Mouse (Mus musculus) adrenal gland, postnatal 4 days (tissue): ENCODE measurements around the gene Ppif. TPM values are rescaled to one million over a fixed set of nuclear protein-coding genes. Genes with fewer than 3 reads are reported as not detected.

Experiments used
- DNase-seq, 2 experiments: peaks; one replicate each; pipeline ENCODE4 v3.0.0; 2021 to 2022; ENCODE audit warnings: low spot score in 2 of 2, mixed read lengths in 2 of 2
- total RNA-seq, 2 experiments: library from RNA; stranded (reverse); gene quantifications; 2 replicates each; pipeline ENCODE4 v1.2.3; 2021

Gene Ppif
- total RNA-seq, 2 experiments from 2014 or later: 35.2 to 38.8 TPM

GRCm38 (mm10) chr14:25734736-25735716 lies 41.1 kb downstream of the Ppif start:
- no peak for DNase-seq

DNA sequence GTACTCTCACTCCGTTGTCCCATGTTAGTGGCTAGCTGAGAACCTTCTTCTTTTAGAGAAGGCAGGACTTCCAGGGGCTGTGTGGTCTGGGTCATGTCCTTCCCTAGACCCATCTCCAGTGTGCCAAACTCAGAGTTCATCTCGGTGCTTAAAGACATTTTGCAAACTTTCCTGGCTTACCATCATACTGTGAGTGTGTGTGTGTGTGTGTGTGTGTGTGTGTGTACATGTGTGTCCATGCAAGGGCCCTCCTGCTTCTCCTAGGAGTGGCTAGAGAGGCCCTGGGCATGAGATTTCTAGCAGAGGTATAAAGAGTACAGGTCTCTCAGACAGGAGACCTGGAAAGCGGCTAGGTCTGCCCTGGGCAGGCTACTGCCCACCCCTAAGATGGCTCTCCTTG lies 42.2 kb downstream of the Ppif start:
- no peak for DNase-seq

DNA sequence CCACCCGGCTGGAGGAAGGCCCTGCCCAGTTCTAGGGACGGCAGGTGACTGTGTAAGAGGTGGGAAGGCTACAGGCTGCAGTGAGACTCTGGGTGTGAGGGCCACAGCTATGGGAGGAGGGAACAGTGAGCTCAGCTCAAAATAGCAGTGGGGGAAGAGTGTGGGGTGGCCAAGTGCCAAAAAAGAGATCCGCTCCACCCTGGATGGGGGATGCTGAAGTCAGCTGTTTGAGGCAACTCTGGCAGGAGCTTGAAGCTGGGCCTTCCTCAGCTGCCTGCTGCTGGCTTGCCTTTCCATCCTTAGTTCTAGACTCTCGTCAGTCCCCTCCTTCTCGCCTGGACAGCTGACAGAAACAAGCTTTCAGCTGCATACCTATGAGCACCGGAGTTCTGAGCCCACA lies 42.6 kb downstream of the Ppif start:
- no peak for DNase-seq

- DNase-seq: no peak
Measured at GRCm38 (mm10) chr14:25738591-25739001, 44.6 kb downstream of the Ppif start.

GRCm38 (mm10) chr14:25739957-25740565 lies 46.1 kb downstream of the Ppif start:
- no peak for DNase-seq

- DNase-seq: no peak
Measured at GRCm38 (mm10) chr14:25741211-25741610, 47.3 kb downstream of the Ppif start.

GRCm38 (mm10) chr14:25741840-25742367 lies 48.0 kb downstream of the Ppif start:
- no peak for DNase-seq

DNA sequence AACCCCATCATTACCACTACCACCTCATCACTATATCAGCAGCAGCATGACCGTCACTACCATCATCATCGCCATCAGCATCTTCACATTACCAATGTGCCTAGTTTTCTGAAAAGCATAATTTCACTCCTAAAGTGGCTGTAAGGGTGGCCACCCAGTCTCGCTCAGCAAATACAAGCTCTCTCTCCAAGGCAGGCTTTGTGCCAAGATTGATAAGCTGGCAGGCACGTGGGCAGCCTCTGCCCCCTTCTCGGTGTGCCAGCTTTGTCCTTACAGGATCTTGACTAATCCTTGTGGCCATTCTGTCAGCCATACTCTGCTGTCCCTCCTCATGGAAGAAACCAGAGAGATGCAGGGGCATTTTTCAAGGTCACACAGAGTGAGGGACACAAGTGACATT lies 49.0 kb downstream of the Ppif start:
- no peak for DNase-seq

DNA sequence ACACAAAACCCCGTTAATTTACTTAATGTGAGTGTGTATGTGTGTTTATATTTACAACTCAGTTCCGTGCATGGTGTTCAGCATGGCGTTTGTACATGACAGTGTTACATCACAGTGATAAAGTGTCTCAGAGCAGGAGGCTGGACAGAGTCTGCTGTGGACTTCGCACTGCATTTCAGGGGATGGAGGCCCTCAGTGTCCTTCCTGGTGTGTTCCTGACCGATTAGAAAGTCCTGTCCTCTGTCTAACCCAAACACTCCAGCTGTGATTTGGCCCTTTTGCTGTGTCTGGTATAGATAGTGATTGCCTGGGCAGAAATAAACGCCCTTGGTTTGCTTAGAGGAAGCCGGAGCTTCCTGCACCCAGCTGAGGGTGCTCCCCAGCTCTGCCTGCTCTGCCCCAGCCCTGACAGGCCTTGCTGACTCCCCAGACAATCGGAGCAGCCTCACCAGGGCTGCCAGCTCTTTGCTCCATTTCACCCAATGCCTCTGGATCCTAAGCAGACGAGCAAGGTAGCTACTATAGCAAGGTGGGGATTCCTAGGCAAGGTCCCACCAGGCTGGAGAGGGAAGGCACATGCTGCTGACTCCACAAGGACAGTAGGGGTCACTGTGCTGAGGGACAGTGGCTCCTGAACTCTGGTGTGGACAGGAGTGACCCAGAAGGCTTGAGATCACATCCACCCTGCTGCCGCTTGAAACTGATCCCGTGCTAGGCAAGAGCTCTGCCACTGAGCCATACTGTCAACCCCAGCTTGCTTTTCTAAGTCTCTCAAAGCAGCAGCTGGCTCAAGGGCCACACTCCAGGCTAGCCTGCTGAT lies 51.6 kb downstream of the Ppif start:
- DNase-seq: no peak

GRCm38 (mm10) chr14:25746371-25746770 lies 52.4 kb downstream of the Ppif start:
- DNase-seq: no peak

GRCm38 (mm10) chr14:25746971-25747945 lies 53.3 kb downstream of the Ppif start:
- no peak for DNase-seq

GRCm38 (mm10) chr14:25747996-25748756 lies 54.2 kb downstream of the Ppif start:
- no peak for DNase-seq

- DNase-seq: no peak
Measured at GRCm38 (mm10) chr14:25749143-25749909, 55.4 kb downstream of the Ppif start.

Other genes starting within 250 kb of the Ppif start
- 100 to 1,000 TPM; 105 to 122 TPM for gene Zmiz1, start 235.0 kb upstream of the Ppif start, total RNA-seq
- 10 to 100 TPM; 30.2 to 34.7 TPM for gene Zcchc24, start 74.9 kb downstream of the Ppif start, total RNA-seq
- 10 to 100 TPM; 54.9 to 58.8 TPM for gene Anxa11, start 148.0 kb downstream of the Ppif start, total RNA-seq
- gene Plac9a, start 208.9 kb downstream of the Ppif start, total RNA-seq: 1 to 10 TPM; 1.7 to 2.4 TPM
- gene Tmem254a, start 233.5 kb downstream of the Ppif start, total RNA-seq: 1 to 10 TPM; 6.2 to 7.2 TPM
- gene Cphx1, start 244.2 kb downstream of the Ppif start, total RNA-seq: not detected